Mouse (Mus musculus) lung, adult 18-20 months (tissue): ENCODE results near the gene Pgpep1.
A peak's percentile ranks its signal among the peaks of the same experiment; 100 is the strongest.

ENCODE experiments used
- DNase-seq, 2 experiments: peaks; one replicate each; pipeline ENCODE4 v3.0.0; 2022; ENCODE audit warnings: mixed read lengths in 2 of 2

The Pgpep1 gene

DNA sequence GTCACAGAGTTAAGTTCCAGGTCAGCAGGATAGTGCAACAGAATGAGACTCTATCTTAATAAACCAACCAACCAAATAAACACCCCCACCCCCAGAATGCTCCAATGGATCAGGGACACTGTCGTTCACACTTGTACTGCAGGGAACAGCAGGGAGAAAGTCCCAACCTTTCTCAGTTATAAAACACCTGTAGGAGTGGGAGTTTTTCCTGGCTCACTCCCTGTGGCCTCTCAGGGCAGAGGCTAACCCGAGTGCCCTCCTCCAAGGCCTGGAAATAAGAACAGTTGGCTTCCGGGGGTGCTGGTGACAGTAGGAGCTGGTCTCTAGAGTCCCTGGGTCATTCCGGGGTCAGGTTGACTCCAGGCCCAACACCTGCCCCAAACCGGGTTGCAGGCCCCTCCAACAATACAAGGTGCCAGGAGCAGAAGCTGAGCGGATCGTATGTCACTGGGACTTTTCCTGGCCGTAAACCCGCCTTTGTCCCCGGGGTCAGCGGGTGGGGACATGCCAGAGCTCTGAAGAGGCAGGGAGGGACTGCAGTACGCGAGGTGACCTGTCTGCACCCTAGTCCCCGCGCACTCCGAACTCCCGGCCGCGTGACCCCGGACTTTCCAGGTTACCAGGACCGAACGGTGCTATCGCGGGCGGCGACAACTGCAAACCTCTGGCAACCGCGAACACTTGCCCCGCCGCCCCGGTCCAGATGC, 1.1 kb downstream of the Pgpep1 start:
- peak; percentile 69 to 77 for DNase-seq

DNA sequence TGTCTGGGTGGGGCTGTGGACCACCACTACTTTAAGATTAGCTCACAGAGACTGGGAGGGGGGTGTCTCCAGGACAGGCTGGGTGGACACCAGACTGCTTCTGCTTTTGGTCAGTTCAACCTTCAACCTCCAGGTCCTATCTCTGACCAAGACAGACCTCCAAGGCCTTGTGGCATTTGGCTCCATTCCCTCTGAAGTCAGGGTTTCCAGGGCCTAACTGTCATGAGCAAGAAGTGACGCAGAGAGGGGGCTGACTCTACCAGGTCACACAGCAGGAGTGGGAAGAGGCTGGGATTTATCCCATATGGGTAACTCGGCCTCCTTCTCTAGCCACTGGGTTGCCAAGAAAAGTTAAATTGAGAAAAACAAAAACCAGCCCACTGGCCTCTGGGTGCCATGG, 2.4 kb downstream of the Pgpep1 start:
- no peak for DNase-seq

DNA sequence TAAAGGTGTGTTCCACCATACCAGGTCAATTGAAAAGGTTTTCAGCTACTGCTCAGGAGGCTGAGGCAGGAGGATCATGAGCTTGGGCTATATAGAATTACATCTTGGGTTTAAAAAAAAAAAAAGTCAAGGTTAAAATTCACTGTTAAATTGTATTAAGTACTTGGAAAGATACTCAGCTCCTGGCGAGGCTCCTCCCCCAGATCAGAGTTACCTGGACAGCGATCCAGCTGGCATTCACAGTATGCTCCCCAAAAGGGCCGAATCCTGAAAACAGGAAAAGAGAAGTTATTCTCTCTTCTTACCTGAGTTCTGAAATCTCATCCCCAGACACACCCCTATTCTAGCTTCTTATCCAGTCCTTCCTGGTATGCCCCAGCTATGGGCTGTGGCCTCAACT, 3.0 kb downstream of the Pgpep1 start:
- no peak for DNase-seq

DNA sequence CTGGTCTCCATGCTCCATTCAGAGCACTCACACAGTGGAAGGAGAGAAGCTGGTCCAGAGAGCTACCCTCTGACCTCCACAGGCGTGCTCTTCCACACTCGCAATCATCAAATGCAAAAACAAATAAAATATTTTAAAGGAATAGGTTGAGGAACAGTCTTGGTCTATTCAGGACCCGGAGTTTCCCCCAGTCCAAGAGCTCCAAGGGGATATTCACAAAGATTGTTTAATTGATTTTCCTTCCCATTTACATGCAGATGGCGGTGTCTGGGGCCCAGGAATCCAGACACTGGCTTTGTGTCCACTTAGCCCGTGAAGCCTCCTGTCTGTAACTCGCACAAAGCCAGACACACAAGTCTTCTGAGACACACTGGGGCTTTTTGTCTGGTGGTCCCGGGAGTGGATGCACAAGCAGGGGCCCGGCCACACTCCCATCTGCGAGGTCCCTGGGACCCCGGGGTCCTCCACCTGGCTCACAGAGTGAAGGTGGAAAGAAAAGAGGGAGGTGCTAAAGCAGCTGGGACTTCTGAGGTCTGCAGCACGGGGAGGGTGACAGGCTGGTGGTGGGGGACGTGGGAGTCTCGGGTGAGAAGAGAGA, 3.9 kb downstream of the Pgpep1 start:
- DNase-seq, result no peak

DNA sequence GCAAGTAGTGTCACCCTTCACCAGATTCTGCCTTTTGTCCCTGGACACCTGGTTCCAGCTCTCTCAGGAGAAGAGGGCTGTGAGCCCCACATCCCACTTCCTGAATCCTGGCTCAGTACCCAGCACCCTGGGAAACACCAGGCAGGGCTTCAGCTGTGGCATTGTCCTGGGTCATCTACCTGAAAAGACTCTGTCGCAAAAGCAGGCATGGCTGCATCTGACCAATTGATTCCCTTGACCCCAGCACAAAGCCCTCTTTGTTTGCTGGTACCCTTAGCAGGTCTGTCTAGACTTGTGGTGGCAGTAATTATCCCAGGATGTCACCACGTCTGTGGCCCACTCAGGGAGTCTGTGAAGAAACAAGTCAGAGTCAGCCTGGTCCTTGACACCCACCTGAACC, 4.7 kb downstream of the Pgpep1 start:
- DNase-seq, result no peak

DNA sequence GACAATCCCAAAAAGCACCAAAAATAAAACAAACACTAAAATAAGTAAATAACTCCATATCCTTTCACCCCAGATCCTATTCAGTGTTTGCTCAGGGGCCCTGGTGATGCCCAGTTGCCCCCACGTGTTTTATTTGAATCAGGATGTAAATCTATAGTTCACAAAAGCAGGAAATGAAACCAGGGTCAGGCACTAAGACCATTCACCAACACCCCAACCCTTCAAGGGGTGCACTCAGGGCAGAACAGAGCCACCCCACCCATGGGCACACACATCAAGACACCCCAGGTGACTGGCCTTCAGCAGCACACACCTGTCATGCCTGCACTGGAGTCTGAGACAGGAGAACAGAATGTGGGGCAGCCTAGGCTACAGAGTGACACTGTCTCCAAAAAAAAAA, 6.1 kb downstream of the Pgpep1 start:
- peak in 1 of 2 experiments; percentile 4 for DNase-seq

DNA sequence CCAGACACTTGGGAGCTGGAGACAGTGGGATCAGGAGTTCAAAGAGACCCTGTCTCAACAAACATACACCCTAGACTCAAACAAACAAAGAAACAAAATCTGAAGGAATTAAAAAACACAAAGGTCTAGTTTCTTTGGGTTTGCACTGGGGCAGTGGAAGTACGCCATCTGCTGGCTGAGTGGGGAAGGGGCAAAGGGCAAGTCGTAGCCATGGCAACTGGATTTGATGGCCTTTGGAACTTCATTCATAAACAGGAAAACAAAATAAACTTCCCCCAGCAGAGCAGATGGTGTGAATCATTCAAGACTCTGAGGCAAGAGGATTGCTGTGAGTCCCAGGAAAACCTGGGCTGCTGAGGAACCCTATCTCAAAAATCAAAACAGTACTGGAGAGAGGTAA, 7.0 kb downstream of the Pgpep1 start:
- DNase-seq, result peak; percentile 74 to 76

DNA sequence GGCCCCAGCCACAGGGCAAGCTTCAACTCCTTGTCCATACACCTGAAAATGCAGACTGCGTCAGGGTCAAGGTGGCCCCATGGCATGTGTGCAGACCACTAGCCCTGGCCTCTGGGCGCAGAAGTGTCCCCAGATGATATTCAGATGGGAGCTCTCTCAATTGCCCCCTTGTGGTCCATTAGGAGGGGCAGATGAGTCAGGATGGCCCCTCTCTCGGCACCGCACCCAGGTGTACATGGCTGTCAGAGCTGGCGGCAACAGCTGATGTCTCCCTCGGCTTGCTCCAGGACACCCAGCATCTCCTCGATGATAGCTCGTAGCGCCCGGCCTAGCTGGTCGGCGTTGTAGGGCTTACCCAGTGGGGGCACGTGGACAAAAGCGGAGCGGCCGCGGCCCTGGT, 9.8 kb downstream of the Pgpep1 start:
- no peak for DNase-seq

DNA sequence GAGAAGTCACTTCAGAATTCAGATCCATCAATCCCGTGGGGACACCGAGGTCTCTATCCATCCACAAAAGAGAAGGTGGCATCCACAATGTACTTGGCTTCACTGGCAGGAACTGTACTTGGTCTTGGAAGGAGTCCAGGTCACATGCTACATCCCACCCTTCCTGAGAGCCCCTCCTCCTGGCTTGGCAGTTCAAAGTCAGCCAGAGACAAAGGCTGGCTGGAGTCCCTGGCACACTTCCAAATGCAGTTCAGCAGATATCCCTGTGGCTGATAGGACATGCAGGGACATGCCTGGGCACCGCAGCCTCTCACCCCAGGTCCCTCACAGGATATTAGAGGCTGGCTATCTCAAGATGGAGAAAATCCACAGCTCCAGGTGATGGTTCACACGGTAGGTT, 10.9 kb downstream of the Pgpep1 start:
- peak; percentile 88 to 93 for DNase-seq

DNA sequence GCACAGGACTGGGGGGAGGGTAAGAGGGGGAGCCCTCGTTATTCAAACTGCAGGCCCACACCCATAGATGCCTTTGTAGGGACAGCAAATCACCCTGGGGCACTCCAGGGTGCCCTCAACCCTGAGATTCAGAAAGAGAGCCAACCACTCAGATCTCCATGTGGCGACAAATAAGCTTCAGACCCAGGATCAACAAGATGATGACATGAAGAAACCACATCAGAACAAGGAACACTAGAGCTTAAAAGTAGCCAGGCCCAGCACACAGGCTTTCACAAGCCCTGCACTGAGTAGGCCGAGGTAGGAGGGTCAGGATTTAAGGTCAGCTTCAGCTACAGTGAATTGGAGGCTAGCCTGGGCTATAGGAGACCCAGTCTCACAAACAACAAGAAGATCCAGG, 11.3 kb downstream of the Pgpep1 start:
- DNase-seq, result no peak

DNA sequence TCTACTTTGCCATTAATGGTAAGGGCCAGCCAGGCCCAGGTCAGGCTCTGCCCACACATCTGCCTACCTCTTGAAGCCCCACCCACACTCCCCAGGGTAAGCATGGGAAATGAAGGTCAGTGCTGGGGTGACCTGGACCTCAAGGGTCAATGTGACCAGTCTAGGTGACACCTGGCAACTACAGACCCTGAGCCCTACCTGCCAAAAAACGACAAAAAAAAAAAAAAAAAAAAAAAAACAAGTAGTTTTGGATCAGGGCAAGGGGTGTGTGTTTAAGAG, 12.1 kb downstream of the Pgpep1 start:
- DNase-seq, result no peak

DNA sequence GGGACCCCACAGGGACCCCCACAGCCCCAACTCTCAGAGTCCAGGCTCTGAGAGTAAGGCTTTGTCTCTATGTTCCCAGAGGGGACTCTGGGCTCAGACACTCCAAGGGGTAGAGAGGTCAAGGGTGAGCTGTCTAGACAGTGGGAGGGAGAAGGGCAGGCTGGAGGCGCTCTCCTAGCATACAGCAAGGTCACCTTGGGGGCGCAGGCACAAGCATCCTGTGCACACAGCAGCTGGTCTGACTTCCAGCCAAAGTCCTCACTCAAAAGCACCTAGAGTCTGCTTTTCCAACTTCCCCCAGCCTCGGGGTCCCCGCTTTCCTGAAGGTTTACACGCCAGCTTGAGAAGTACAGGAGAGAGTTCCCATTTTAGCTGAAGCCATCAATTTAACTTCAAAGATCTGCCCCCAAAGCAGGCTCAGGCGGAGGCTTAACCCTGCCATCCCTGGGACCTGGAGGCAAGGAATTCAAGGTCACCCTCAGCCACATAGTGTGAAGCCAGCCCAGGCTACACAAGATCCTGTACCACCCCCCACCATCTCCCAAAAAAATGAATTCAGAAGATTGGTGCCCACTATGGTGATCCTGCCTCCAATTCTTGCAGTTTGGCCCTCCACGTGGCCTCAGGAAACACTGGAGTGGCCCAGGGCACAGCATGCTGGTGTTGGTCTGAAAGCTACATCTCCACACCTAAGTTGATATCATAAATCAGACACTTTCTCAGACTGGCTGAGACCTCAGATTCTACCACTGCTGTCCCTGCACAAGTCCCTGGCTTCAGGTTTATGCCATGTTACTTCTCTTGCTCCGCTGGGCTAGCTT, 12.6 kb downstream of the Pgpep1 start:
- DNase-seq, result no peak

DNA sequence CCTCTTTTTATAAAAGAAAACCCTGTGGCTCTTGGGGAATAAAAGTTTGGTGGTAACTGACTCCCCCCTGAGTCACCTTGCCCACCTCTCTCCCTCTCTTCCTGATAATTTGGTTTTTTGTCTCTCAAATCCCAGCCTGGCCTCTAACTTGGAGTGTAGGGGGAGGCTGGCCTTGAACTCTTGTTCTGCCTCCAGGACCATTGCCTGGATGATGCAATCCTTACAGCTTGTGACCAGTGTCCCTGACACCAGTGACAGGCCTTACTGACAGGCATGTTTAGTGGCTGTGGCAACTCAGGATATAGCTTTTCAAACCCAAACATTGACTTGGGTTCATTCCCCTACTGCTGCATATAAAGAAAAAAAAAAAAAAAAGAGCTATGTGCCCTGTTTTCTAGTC, 13.4 kb downstream of the Pgpep1 start:
- no peak for DNase-seq

DNA sequence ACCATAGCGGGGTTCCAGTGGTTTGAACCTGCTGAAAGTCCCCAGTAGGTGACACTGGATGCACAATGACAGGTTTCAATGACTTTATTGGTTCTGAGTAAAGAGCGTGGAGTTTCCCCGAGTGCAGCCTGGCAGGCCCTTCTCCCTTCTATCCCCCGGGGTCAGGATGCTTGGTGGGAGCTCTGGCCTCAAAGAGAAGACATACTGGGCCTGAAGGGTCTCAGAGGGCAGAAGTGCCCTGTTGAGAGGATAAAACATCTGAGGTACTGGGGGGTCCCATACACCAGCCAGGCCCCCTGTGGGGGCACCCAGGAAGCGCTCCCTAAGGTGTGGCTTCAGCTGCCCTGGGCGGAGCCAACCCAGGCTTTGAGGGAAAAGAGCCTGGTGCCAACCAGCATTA, 13.8 kb downstream of the Pgpep1 start:
- no peak for DNase-seq

DNA sequence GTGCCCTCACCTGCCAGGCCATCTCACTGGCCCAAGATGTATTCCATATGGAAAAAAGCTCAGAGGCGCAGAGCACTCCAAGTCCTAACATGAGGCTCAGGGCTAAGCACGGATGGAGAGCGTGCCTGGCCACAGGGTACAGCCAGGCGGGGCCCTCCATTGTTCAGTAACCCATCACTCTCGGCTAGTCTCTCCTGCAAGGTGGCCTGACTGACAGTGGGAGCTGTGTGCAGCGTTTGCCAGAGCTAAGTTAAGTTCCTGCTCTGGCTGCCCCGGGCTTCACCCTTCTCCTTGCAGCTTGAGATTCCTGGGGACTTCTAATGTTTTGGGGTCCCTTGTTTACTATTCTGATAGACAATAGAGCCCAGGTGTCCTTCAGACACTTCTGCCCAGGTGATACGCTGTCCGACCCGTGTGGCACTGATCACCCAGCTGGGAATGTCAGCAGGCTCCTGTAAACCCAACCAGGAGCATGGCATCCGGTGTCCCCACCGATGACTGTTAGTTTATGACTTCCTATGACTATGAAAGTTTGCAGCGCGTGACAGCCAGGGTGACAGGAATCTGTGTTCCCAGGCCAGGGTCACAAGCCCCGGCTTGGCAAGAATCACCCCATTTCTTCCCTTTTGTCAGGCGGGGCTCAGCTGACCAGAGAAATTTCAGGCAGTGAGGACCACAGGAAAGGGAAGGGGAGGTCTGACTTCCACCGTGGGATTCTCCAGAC, 14.5 kb downstream of the Pgpep1 start:
- peak; percentile 58 to 64 for DNase-seq

DNA sequence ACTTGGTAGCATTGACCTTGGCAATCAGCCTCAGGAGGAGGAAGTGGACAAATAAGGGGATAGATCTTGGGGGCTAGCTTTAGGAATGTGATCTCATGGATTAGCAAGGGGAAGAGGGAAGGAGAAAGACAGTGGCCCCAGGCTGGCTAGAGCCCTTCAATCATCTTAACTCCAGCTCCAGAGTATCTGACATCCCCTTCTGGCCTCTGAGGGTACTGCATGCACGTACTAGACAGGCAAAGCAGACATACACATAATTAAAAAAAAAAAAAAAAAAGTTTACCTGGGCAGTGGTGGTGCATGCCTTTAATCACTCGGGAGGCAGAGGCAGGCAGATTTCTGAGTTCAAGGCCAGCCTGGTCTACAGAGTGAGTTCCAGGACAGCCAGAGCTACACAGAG, 16.1 kb downstream of the Pgpep1 start:
- no peak for DNase-seq

DNA sequence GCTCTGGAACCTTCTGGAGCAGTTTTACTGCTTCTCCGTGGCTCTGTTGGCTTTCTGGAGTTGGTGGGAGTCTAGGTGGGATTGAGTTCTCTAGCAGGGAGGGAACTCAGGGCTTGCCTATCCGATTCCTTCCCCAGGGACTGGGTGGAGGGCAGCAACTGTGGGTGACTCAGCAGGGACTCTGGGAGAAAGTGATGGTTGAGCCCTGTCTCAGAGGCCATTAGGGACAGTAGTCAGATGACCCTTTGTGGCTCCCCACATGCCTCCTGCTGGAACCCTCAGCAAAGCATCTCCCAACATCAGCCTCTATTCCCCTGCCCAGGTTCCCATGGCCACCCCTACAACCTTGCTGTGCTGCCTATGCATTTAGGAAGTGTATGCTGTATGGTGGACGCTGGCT, 17.2 kb downstream of the Pgpep1 start:
- no peak for DNase-seq

DNA sequence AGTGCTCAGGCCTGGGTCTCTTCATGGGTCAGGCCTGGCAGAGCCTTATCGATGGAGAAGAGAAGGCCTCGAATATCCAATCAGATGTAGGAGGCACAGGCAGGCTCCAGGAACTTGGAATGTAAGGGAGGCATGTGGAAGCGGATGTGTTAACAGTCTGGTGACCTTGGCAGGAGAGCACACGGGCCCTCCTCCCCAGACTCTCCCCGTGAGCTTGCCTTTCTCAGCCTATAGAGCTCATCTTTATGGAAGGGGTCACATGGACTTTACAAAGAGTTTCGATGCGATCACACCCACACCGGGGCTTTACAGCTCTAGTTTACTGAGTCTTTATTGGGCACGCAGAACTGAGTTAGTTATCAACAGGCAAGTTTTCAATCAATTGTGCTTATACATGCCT, 21.4 kb downstream of the Pgpep1 start:
- no peak for DNase-seq

DNA sequence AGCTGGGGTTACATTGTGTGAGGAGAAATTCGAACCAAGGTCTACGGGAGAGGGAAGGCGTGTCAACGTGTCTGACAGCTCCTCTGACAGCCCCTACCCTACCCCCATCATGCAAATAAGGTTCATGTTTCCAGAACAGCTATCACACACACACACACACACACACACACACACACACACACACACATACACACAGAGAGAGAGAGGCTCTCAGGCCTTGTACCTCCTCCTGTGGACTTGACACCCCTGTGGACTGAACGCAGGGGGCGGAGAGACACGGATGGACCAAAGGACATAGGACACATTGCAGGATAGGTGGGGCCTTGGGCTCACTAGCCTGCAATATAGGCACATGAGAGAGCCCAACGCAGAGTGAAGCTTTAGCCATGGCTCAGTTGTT, 23.4 kb downstream of the Pgpep1 start:
- no peak for DNase-seq

DNA sequence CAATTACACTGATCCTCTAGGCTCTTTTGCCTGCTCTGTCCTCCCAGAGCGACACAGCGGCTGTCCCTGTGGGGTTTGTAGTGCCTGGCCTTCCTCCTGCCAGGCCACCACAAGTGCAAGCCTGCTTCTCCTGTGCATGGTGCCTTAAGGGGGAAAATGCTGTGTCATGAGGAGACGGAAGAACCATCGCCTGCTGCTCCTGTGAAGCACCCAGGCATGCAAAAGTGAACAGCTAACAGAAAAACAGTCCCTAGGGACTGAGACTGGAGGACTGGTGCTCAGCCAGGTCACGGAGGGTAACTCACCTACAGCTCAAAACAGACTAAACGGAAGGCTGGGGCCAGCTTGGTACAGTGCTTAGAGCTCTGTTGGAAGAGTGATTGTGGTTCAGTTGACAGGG, 24.7 kb downstream of the Pgpep1 start:
- no peak for DNase-seq

DNA sequence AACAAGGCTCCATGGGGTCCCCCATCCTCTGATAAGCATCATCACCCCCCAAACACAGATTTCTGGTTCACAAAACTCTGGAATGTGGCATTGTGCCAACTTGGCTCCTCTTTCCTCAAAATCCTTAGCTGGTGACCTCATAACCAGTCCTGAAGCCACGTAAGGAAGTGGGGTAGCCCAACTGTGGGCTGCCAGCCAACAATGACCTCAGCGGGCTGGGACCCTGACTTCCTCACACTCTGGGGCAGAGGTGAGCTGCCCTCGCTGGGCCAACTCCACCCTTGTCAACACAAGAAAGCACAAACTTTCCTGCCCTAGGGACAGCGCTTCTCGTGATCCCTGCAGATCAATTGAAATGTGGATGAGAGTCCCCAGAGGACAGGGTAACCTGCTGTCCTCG, 26.1 kb downstream of the Pgpep1 start:
- DNase-seq, result peak; percentile 86 to 90

DNA sequence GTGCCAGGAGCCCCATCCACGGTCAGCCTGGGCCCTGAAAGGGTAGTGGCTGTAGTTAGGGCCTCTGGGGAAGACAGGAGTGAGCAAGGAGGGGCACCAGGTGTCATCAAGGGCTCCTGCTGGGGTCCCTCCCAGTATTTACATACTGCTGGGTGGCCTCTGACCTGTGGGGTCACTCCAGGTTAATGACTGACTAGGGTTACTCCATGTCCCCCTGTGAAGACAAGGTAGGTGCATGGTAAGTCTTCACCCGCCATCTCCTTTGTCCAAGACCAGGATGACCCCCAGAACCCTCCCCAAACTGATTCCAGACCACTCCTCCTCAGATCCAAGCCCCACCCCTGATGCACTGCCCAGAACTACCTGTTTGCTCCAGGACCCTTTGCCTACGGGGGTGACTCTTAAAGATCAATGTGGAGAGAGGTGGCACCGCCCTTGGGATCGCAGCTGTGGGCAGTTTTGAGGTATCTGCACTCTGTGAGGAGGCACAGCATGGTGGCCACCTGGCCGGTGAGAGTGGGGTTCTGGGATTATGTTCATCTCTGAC, 27.8 kb downstream of the Pgpep1 start, which contains the start of gene Gdf15:
Gene Gdf15, minus strand, starts transcription at position 111 of the 547 bp plus-strand sequence.
- DNase-seq, result no peak

DNA sequence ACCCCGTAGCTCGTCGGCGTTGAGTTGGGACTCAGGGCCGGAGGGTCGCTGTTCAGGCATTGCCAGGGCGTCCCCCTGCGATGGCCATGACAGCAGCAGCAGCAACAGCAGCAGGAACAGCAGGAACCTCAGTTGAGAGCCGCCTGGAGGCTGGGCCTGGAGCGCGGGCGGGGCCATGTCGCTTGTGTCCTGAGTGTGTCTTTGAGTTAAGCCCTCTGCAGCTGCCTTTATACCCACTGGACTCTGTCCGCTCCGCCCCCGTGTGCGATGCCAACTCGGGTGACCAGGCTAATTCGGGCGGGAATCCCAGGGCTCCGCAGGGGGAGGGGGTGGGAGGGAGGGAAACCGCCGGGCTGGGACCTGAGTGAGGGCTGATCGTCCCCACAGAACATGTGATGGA, 28.8 kb downstream of the Pgpep1 start:
- peak; percentile 62 to 69 for DNase-seq
